Mouse (Mus musculus) hindlimb bud, embryonic 11.5 days (tissue): Measurements from ENCODE around the gene B4gat1.

Source experiments
- DNase-seq: peaks from one replicate; pipeline ENCODE4 v3.0.0-alpha.2; 2012; ENCODE audit warnings: low read depth, low spot score; ENCODE audit errors: extremely low spot score

B4gat1 gene

GRCm38 (mm10) chr19:5058801-5059771, 20.5 kb downstream of the B4gat1 start:
- no peak for DNase-seq

DNA sequence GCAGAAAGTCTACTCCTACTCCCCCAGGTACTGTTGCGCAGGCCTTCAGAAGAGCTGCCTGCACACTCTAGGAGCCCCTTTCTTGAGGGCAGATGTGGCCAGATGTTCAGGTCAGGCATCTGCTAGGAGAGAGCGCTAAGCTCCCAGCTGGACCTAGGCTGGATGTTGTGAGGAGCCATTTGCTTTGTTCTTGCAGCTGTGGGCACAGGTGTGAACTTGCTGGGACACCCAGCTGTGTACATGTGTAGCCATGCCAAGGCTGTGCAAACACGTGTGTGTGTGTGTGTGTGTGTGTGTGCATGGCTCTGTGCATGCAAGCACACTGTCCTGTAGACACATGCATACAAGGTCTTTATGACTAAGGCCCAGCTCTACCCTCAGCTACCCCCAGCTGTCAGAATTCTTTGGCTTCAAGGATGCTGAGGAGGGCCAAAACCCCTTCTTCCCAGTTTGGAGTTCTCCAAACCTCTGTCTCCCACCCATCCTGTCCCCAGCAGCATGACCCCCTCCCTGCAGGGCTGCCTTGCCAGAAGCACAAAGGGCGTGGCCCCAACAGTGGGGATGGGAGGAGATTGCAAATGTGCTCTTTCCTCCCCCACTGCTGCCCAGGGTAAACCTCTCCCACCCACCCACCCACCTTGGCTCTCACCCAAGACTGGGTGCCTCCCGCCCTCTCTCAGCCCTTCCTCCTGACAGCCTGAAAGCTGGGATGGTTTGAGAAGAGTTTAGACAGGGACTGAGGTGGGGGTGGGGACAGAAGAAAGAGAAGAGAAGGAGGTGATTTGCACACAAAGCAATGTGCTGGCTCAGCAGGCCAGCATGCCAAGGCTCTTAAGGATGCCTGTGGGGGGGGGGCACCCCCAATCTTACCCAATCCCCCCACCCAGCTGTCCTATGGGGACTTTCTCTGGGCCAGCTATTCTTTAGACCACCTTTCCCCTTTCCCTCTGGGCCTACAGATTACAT, 22.0 kb downstream of the B4gat1 start:
- no peak for DNase-seq

DNA sequence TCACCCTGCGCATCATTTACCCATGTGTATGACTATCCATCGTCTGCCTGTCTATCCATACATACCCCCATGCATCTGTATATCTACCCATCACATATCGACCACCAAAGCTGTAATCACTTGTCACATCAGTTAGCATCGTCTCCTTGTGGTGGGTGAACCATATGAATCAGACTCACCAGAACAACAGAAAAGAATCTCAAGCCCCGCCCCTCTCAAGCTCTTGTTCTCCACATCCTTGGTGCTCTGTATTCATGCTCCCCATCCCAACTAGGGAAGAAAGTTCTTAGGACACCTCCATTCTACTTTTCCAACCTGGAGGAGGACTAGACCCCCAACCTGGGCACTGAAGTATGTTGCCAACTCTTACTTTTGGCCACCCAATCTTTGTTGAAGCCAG, 23.4 kb downstream of the B4gat1 start:
- DNase-seq: no peak

- no peak for DNase-seq
Measured at GRCm38 (mm10) chr19:5062446-5062845, 23.8 kb downstream of the B4gat1 start.

GRCm38 (mm10) chr19:5065104-5065503, 26.5 kb downstream of the B4gat1 start:
- no peak for DNase-seq

GRCm38 (mm10) chr19:5067040-5067799, 28.6 kb downstream of the B4gat1 start:
- DNase-seq: no peak

DNA sequence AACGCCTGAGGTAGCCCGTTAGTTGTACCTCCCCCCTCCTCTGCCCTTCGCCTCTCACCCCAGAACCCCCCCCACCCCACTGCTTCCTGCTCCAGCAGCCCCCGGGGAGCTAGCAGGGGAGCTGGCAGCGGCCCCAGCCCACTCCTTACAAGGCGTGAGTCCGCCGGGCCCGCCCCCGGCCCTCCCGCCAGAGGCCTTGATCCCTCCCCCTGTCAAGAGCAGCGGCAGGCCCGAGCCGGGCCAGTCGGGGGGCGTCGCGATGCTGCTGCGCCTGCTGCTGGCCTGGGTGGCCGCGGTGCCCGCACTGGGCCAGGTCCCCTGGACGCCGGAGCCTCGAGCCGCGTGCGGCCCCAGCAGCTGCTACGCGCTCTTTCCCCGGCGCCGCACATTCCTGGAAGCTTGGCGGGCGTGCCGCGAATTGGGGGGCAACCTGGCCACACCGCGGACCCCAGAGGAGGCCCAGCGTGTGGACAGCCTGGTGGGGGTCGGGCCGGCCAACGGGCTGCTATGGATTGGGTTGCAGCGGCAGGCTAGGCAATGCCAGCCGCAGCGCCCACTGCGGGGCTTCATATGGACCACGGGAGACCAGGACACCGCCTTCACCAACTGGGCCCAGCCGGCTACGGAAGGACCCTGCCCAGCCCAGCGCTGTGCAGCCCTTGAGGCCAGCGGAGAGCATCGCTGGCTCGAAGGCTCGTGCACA, 29.4 kb downstream of the B4gat1 start, which contains the start of gene Cd248:
Cd248 (plus strand) TSS at position 212 of the 703 bp plus-strand sequence.
- no peak for DNase-seq

- no peak for DNase-seq
Measured at GRCm38 (mm10) chr19:5068570-5069234, 30.1 kb downstream of the B4gat1 start.

- no peak for DNase-seq
Measured at GRCm38 (mm10) chr19:5069486-5069885, 30.9 kb downstream of the B4gat1 start.

- DNase-seq: no peak
Measured at GRCm38 (mm10) chr19:5069978-5070377, 31.4 kb downstream of the B4gat1 start.

DNA sequence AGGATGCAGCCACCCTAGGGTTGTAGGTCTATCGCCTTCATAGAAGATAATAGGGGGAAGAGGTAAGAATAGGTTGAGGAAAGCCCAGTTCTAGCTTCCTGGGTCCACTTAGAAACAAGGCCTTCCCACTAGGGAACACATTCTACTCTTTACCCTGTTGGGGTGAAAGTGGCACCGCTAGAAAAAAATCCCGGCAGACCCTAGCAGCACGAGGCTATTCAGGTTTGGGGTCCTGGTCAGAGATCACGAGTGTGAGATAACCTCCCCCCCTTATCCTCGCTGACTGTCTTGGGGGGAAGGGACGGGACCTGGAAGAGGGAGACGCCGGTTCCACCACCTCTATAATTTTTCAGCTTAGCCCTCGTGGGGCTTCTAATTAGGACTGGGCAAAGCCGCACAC, 32.5 kb downstream of the B4gat1 start:
- no peak for DNase-seq

GRCm38 (mm10) chr19:5071545-5072369, 33.1 kb downstream of the B4gat1 start:
- DNase-seq: peak; percentile 95

- DNase-seq: no peak
Measured at GRCm38 (mm10) chr19:5072389-5073019, 33.9 kb downstream of the B4gat1 start.

GRCm38 (mm10) chr19:5073028-5073427, 34.4 kb downstream of the B4gat1 start:
- DNase-seq: no peak

DNA sequence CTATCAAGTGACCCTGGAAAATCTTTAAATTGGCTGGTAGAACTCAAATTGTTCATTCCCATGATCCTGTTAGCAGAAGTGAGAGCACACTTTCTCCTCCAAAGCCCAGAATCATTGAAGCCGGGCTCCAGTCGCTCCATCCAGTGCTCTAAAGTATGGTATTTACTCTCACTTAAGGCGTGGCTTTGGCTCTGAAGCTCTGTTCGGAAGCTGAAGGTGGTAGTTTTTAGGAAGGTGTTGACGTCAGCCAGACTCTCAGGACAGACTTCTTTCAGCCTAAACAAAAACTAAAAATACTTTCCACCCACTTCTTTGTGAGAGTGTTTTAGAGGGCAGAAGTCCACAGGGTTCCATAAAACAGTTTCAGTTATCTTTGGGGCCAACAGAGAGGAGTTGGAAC, 34.9 kb downstream of the B4gat1 start:
- DNase-seq: no peak

DNA sequence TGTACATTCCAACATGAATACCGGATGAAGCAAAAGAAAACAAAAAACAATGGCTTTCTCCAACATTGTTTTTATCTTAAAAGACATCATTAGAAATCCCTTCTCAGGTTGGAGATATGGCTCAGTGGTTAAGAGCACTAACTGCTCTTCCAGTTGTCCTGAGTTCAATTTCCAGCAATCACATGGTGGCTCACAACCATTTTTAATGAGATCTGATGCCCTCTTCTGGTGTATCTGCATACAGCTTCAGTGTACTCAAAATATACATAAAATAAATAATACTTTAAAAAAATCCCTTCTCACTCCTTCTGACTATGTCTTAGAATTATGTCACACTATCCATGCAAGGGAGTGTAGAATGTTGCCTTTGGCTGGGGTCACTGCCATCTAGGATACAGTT, 40.7 kb downstream of the B4gat1 start:
- DNase-seq: no peak

DNA sequence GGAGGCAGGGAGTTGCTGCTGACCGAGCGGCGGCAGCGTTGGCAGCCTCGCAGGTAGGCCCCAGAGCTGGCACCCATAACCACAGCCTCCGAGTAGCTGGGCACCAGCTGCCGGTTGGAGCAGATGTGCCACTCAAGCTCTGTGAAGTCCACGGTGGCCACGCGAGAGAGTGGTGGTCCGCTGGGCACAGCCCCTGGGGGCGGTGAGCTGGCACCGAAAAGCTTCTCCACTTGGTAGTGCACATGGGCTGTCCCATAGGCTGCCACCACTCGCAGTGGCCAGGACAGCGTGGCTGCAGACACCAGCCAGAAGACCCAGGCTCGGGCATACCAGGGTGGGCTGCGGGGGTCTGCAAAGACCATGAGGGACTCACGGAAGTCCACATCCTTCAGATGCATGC, 43.4 kb downstream of the B4gat1 start:
- DNase-seq: no peak

DNA sequence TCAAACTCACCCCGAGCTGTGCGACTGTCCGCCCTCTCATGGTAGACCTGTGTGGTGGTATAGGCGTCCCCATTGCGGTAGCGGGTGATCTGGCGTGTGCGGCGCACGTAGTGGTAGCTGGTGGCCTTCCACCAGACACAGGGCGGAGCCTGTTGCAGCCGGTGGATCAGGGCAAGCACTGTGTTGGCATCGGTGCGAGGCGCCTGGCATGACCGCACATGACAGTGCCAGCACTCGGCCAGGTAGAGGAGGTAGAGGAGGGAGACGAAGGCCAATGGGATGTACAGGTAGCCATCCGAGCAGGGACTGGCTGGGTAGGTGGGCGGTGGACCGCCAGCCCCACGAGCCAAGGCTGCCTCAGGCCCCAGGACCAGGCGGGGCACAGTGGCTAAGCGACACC, 44.0 kb downstream of the B4gat1 start:
- no peak for DNase-seq
